Mouse (Mus musculus) forebrain, embryonic 16.5 days (tissue): ENCODE measurements around the gene Vipr2. TPM values are rescaled to one million over a fixed set of nuclear protein-coding genes. Genes with fewer than 3 reads are reported as not detected.
A peak's percentile ranks its signal among the peaks of the same experiment; 100 is the strongest.

Experiments used
- ATAC-seq: fragments of 200-750 bp; cut with Nextera tagmentation; 2 replicates; pipeline ENCODE4 v1.8.0; 2017; ENCODE audit warnings: mild to moderate bottlenecking, moderate library complexity
- H3K27ac ChIP-seq: fragments of 300-500 bp; sonication (generic); 2 replicates; pipeline ENCODE4 v1.5.1; 2014; ENCODE audit warnings: low read length, control low read depth
- H3K27me3 ChIP-seq: fragments of 300-500 bp; sonication (generic); replicated peaks from 2 replicates; pipeline ENCODE4 v1.6.1; 2014; ENCODE audit warnings: low read length; ENCODE audit not compliant: control insufficient read depth, insufficient read depth
- H3K36me3 ChIP-seq: fragments of 300-500 bp; sonication (generic); 2 replicates; pipeline ENCODE4 v1.6.1; 2014; ENCODE audit not compliant: control insufficient read depth, insufficient read depth
- H3K4me1 ChIP-seq: fragments of 300-500 bp; sonication (generic); replicated peaks from 2 replicates; pipeline ENCODE4 v1.6.1; 2014; ENCODE audit warnings: low read length; ENCODE audit not compliant: control insufficient read depth, insufficient read depth
- H3K4me2 ChIP-seq: fragments of 300-500 bp; sonication (generic); 2 replicates; pipeline ENCODE4 v1.6.1; 2014; ENCODE audit warnings: mild to moderate bottlenecking, low read length, control low read depth
- H3K4me3 ChIP-seq: fragments of 300-500 bp; sonication (generic); replicated peaks from 2 replicates; pipeline ENCODE4 v1.5.1; 2014; ENCODE audit warnings: mild to moderate bottlenecking, low read length, control low read depth
- H3K9ac ChIP-seq: fragments of 300-500 bp; sonication (generic); replicated peaks from 2 replicates; pipeline ENCODE4 v1.6.1; 2014; ENCODE audit warnings: low read depth, low read length, control low read depth
- H3K9me3 ChIP-seq: fragments of 300-500 bp; sonication (generic); 2 replicates; pipeline ENCODE4 v1.6.1; 2016; ENCODE audit warnings: low read length; ENCODE audit not compliant: control insufficient read depth
- WGBS: fragments of 180-500 bp; shearing (Covaris S2); extraction: QIAGEN DNeasy Blood & Tissue Kit; methylation state at CpG from one replicate; pipeline ENCODE4 v1.1.7; 2014; 5-methylcytosine and 5-hydroxymethylcytosine counted together
- polyA plus RNA-seq: library from polyadenylated mRNA; unstranded; fragments of >200 nt; fragmentation: Nextera tagmentation; extraction: Ambion mirVana; gene quantifications from 2 replicates; pipeline ENCODE4 v1.2.1, GENCODE M21; 2015

Vipr2 gene
- polyA plus RNA-seq, 1 experiment from 2014 or later = 0.92 TPM

DNA sequence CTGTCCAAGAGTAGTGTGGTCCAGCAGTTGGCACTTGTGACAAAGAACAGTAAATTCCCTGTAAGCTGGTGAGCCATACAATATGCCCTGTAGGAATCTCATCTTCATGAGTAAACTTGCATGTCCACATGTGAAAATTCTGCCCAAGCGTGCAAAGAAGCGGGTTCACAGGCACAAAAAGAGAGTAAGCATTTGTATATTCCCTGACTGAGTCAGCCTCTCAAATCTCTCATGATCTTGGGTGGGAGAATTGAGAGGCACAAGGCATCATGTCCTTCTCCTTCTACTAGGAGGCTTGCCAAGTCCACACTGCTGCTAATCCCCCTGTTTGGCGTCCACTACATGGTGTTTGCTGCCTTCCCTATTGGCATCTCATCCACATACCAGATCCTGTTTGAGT, 64.9 kb downstream of the Vipr2 start:
- no peaks in the 10 kb centered on the region for H3K27me3 ChIP-seq
- H3K36me3 ChIP-seq = no peaks in the 10 kb centered on the region
- H3K27ac ChIP-seq = no peak overlapping the region
- H3K9ac ChIP-seq = no peak overlapping the region
- H3K9me3 ChIP-seq = no peaks in the 10 kb centered on the region
- H3K4me2 ChIP-seq = no peak overlapping the region
- H3K4me3 ChIP-seq = no peak overlapping the region
- H3K4me1 ChIP-seq = 0 out of 2 replicates have a peak, but pooled peaks cover 3% of the 10 kb centered on the region
- ATAC-seq = no peak
- 93% methylated on average over 3 of the region's 3 CpGs for WGBS

DNA sequence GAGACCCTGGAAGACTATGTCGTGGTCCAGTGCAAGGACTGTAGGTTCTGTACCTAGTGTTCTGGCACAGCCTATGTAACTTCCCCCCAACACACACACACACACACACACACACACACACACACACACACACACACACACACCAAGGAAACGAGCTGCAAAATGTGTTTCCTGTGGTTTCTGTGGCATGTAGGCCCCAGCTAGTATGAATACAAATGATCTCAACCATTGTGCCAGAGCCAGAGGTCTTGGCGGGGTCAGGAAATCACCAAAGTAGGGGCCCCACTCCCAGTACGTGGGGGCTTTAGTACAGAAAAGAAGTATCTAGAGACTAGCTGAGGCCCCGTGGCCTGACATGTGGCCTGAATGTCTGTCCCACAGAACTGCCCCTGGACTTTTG, 67.7 kb downstream of the Vipr2 start:
- H3K4me2 ChIP-seq = no peak overlapping the region
- WGBS = 45% methylated on average over 5 of the region's 5 CpGs
- no peaks in the 10 kb centered on the region for H3K36me3 ChIP-seq
- H3K9me3 ChIP-seq = no peaks in the 10 kb centered on the region
- 0 out of 2 replicates have a peak, but pooled peaks cover 3% of the 10 kb centered on the region for H3K4me1 ChIP-seq
- no peak overlapping the region for H3K9ac ChIP-seq
- no peak for ATAC-seq
- no peaks in the 10 kb centered on the region for H3K27me3 ChIP-seq
- no peak overlapping the region for H3K27ac ChIP-seq
- no peak overlapping the region for H3K4me3 ChIP-seq

DNA sequence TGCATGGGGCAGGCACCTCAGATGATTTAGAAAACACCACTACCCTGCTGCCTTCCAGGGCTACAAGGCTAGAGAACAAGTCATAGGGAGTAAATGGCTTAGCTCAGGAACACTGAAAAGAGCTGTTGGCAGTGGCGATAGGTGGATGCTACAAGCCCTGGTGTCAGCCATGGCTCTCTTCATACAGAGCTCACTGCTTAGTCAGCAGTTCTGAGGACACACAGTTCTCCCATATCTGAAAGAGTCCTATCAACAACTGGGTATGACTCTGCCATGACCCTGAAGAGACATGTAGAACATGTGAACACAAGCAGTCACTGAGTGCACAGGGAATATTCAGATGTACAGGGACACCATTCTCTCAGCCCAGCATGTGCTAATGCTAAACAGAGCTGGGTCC, 68.2 kb downstream of the Vipr2 start:
- Histone ChIP-seq H3K4me3 (no peak overlapping the region), H3K27me3 (no peaks in the 10 kb centered on the region), H3K36me3 (no peaks in the 10 kb centered on the region), H3K9ac (no peak overlapping the region), H3K4me1 (0 out of 2 replicates have a peak, but pooled peaks cover 3% of the 10 kb centered on the region), H3K4me2 (no peak overlapping the region), H3K27ac (no peak overlapping the region), H3K9me3 (no peaks in the 10 kb centered on the region)
- no peak for ATAC-seq
- 91% methylated on average over 1 of the region's 1 CpGs for WGBS

DNA sequence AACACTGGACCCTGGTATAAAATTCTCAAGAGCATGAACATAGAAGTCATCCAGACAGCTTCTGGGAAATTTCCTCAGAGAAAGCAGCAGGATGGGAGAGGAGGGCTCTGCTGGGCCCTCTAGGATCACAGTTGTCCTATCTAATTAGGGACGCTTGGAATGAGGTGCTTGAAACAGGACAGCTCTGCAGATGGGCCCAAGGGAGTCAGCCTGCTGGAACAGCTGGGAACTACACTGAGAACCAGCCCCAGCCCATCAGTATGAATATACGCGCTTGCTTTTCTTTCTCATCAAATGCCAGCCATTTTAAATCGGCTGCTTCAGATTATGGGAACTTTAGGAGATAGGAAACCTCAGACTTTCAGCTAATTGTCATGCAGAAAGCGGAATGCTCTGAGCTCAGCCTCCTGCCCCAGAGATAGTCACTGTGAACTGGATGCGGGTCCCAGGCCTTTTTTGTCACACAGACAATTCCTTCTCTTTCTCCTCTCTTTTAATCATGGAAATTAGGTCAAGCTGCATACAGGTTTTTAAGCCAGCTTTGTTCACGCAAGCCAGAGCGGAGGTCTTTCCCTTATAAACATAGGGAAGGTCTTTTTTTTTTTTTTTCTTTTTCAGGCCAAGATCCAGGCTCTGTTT, 69.6 kb downstream of the Vipr2 start:
- Histone ChIP-seq H3K4me1 (0 out of 2 replicates have a peak, but pooled peaks cover 3% of the 10 kb centered on the region), H3K27ac (no peak overlapping the region), H3K9ac (no peak overlapping the region), H3K4me3 (no peak overlapping the region), H3K36me3 (no peaks in the 10 kb centered on the region), H3K9me3 (no peaks in the 10 kb centered on the region), H3K27me3 (no peaks in the 10 kb centered on the region), H3K4me2 (no peak overlapping the region)
- ATAC-seq = peak; percentile 70
- 25% methylated on average over 8 of the region's 8 CpGs for WGBS

DNA sequence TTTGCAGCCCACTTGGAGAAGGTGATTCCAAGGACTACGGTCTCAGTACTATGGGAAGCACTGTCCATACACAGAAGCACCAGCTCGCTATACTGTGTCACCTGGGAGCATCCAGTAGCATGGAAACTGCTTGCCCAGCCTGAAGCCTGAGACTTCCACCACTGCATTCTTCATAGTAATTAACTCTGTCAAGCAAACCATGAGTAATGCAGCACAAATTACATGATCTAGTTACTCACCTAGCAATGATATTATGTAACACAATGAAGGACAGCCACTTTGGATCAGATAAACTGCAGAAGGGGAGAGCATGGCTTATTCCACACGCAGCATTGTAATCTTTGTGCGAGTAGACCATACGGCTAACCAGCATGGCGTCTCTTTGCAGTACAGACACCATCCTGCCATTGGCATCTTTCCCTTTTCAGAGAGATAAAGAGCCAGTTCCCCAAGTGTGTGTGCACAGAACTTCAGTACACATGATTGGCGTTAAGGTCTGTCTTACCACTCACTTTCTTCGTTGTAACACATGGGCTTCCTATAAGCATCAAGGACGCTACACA, 75.4 kb downstream of the Vipr2 start:
- no peaks in the 10 kb centered on the region for H3K27me3 ChIP-seq
- no peaks in the 10 kb centered on the region for H3K9me3 ChIP-seq
- ATAC-seq = no peak
- no peak overlapping the region for H3K4me3 ChIP-seq
- WGBS = 74% methylated on average over 9 of the region's 9 CpGs
- H3K36me3 ChIP-seq = no peaks in the 10 kb centered on the region
- H3K4me2 ChIP-seq = no peak overlapping the region
- no peak overlapping the region for H3K9ac ChIP-seq
- H3K27ac ChIP-seq = no peak overlapping the region
- H3K4me1 ChIP-seq = no peaks in the 10 kb centered on the region

DNA sequence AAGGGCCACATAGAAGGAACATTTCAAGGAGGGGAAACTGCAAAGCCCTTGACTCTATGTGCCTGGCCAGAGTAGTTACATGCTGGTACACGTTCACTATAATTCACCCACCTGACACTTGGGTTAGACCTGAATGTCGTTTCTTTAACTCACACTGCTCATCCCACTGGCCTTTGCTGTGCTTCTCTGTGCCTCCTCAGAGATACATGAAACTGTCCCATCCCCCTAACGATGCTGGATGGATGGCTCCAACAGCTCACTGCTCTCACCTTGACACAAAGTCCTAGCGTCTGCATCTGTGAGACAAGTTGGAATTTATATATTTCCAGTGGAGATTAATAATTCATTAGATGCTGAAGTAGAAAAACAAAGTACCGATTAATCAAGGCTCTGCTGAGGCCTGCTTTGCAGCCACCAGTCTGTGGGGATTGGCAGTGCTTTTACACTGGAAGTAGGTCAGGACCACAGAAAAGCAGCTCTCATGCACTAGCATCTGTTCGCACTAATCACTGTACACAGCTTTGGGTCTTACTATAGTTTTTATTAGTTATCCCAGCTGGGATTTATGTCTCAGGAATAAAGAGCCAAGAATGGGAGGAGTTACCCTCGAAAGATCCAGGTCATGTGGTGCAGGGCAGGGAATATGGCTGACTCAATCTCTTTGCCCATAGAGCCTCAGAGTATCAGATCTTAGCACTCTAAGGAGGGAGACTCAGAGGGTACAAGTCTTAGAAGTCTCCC, 79.4 kb downstream of the Vipr2 start:
- H3K9me3 ChIP-seq = no peaks in the 10 kb centered on the region
- no peak overlapping the region for H3K27ac ChIP-seq
- H3K4me1 ChIP-seq = no peaks in the 10 kb centered on the region
- H3K36me3 ChIP-seq = no peaks in the 10 kb centered on the region
- no peak overlapping the region for H3K4me2 ChIP-seq
- H3K4me3 ChIP-seq = no peak overlapping the region
- H3K27me3 ChIP-seq = no peaks in the 10 kb centered on the region
- WGBS = 74% methylated on average over 7 of the region's 7 CpGs
- H3K9ac ChIP-seq = no peak overlapping the region
- ATAC-seq = no peak

DNA sequence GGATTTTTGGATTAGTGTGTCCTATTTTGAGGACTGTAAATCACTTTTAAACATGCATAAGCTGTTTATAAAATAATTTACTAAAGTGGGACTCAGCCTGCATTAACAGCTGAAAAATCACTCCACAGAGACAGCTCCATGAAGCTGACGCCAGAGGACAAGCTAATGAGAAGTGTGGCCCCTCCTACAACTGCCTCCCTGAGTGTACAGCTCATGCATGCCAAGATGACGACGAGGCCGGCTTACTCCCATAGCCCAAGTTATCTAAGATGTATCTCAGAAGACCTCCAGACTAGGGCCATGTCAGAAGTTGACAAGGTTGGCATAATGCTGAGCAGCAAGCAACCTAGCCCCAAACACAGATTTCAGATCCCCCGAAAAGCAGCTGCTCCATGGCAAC, 81.7 kb downstream of the Vipr2 start:
- 88% methylated on average over 5 of the region's 5 CpGs for WGBS
- Histone ChIP-seq H3K36me3 (no peaks in the 10 kb centered on the region), H3K4me3 (no peak overlapping the region), H3K4me1 (no peaks in the 10 kb centered on the region), H3K9me3 (no peaks in the 10 kb centered on the region), H3K27ac (no peak overlapping the region), H3K27me3 (no peaks in the 10 kb centered on the region), H3K9ac (no peak overlapping the region), H3K4me2 (no peak overlapping the region)
- ATAC-seq = no peak

DNA sequence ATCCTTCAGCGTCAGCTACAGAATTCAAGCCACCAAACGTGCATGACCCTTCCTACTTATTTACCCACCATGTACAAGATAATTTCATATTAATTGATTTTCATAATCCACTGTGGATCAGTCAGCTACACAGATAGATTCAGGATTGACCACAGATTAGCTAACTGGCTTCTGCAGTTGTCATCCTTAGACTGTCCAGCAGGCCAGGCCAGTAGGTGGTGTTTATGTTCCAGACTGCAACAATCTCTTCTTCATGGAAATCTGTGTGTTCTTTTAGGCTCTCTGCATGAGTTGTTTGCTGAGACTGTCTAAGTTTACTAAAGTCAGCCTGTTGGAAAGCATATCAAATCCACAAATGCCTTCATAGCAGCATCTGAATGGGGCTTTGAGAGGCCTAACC, 82.2 kb downstream of the Vipr2 start:
- ATAC-seq = no peak
- Histone ChIP-seq H3K4me1 (no peaks in the 10 kb centered on the region), H3K9me3 (no peaks in the 10 kb centered on the region), H3K4me2 (no peak overlapping the region), H3K36me3 (no peaks in the 10 kb centered on the region), H3K9ac (no peak overlapping the region), H3K27me3 (no peaks in the 10 kb centered on the region), H3K4me3 (no peak overlapping the region), H3K27ac (no peak overlapping the region)
- WGBS = 91% methylated on average over 2 of the region's 2 CpGs

DNA sequence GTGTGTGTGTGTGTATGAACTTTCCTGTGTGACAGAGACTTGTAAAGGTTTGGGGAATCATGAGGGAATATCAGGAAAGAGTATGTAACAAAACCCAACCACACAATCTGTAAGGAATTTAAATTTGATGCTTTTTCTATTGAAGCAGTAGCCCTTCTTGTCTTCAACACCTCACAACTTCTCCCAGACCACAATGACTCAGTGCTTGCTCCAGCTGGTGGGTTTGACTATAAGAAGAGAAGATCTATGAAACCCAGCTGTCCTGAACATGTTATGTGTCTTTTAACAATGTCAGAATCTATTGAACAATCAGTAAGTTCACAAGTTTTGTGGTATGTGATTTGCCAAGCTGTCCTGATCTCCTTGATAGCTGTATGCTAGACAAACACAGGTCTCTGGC, 87.8 kb downstream of the Vipr2 start:
- Histone ChIP-seq H3K9me3 (no peaks in the 10 kb centered on the region), H3K9ac (no peak overlapping the region), H3K27me3 (no peaks in the 10 kb centered on the region), H3K27ac (no peak overlapping the region), H3K4me2 (no peak overlapping the region), H3K4me1 (no peaks in the 10 kb centered on the region), H3K4me3 (no peak overlapping the region), H3K36me3 (no peaks in the 10 kb centered on the region)
- ATAC-seq = no peak
